Mouse (Mus musculus) cerebellum, adult 2 months (tissue): ENCODE data around the gene Kctd6.

Experiments used
- CTCF ChIP-seq: fragments of 200-500 bp; IDR thresholded peaks from 2 replicates; pipeline ENCODE4 v1.5.1; 2011; ENCODE audit warnings: low read depth, mild to moderate bottlenecking, control low read depth, low read length, moderate library complexity, borderline replicate concordance; ENCODE audit not compliant: insufficient read depth
- POLR2A ChIP-seq: fragments of 200-500 bp; IDR thresholded peaks from 2 replicates; pipeline ENCODE4 v1.6.1; 2011; ENCODE audit warnings: low read length, control low read depth, borderline replicate concordance; ENCODE audit not compliant: insufficient read depth

- TF ChIP-seq CTCF (no peak), POLR2A (no peak)
These were observed 42.1 kb downstream of the Kctd6 start for GRCm38 (mm10) chr14:8256072-8256471.
